In genomic region chr4:144949441-144950326, GRCm38 (mm10) we compare ENCODE assay signal across 8 mouse cellular contexts. TPM values are rescaled to one million over a fixed set of nuclear protein-coding genes. Genes with fewer than 3 reads are reported as not detected.
DNase-seq lines count a peak whose midpoint lies in the region; ATAC-seq and TF ChIP-seq lines count a peak whose summit lies in the region.

No protein-coding gene starts in this region.

- no peaks in the 10 kb centered on the region for H3K9me3 ChIP-seq in hindbrain, embryonic 13.5 days
- no peaks in the 10 kb centered on the region for H3K9me3 ChIP-seq in midbrain, embryonic 15.5 days

- H3K27ac ChIP-seq in gastrocnemius, adult 2 months = peak overlapping the region; percentile 92
- no peak overlapping the region for H3K27ac ChIP-seq in hindbrain, embryonic 13.5 days
- no peak overlapping the region for H3K27ac ChIP-seq in midbrain, embryonic 15.5 days

- no peaks in the 10 kb centered on the region for H3K27me3 ChIP-seq in hindbrain, embryonic 13.5 days
- no peaks in the 10 kb centered on the region for H3K27me3 ChIP-seq in midbrain, embryonic 15.5 days (replicated peaks)

- peak overlapping the region; percentile 41 for H3K4me3 ChIP-seq in gastrocnemius, adult 2 months
- H3K4me3 ChIP-seq in hindbrain, embryonic 13.5 days = no peak overlapping the region
- no peak overlapping the region for H3K4me3 ChIP-seq in midbrain, embryonic 15.5 days

- H3K36me3 ChIP-seq in hindbrain, embryonic 13.5 days = no peaks in the 10 kb centered on the region
- H3K36me3 ChIP-seq in midbrain, embryonic 15.5 days (replicated peaks) = no peaks in the 10 kb centered on the region

- peak; percentile 61 to 83 for DNase-seq in adrenal gland, adult (ENCODE audit: inconsistent age in 2 of 2, low spot score in 1 of 2)
- DNase-seq in cerebellum, adult 9-11 months = peak; percentile 56
- peak; percentile 82 for DNase-seq in gastrocnemius, adult 2 months
- DNase-seq in liver = peak; percentile 82
- DNase-seq in testis, postnatal 14 days (ENCODE audit: low spot score) = peak; percentile 58
- no peak for DNase-seq in thymus, postnatal 4 days

- TF ChIP-seq CTCF in gastrocnemius, adult 2 months (IDR thresholded peaks at IDR 0.05) = no peak

- 13% methylated on average over 9 of the region's 9 CpGs for WGBS in hindbrain, embryonic 13.5 days
- WGBS in midbrain, embryonic 15.5 days = 18% methylated on average over 9 of the region's 9 CpGs

- intact Hi-C loops in gastrocnemius, adult 2 months (cut with DNase I) = loop anchor here (2.0 to 5.0 kb wide), 4 partner anchors 19 to 77 kb away; no protein-coding TSS in a partner anchor

- H3K4me1 ChIP-seq in hindbrain, embryonic 13.5 days (replicated peaks) = peaks cover 13% of the 10 kb centered on the region
- H3K4me1 ChIP-seq in midbrain, embryonic 15.5 days = 0 out of 2 replicates have a peak, but pooled peaks cover 8% of the 10 kb centered on the region

- peak overlapping the region; percentile 19; the same call in 1 of the 2 replicates for H3K9ac ChIP-seq in hindbrain, embryonic 13.5 days
- no peak overlapping the region for H3K9ac ChIP-seq in midbrain, embryonic 15.5 days

- H3K4me2 ChIP-seq in hindbrain, embryonic 13.5 days = no peak overlapping the region
- H3K4me2 ChIP-seq in midbrain, embryonic 15.5 days = no peak overlapping the region

- ATAC-seq in hindbrain, embryonic 13.5 days (ENCODE audit: low FRiP score) = peak; percentile 70
- ATAC-seq in midbrain, embryonic 15.5 days (replicated peaks) = peak; percentile 43

RNA-seq across cellular contexts. Expression of gene Dhrs3, which starts 57.1 kb away (rescaled TPM):
- 10 to 100 TPM; 59.5 to 63.7 TPM for total RNA-seq in gastrocnemius, adult 2 months (2021)
- polyA plus RNA-seq in hindbrain, embryonic 13.5 days (2015; fragmentation: Nextera tagmentation; extraction: Ambion mirVana) = 34.9 and 41.9 TPM in 2 replicates
- polyA plus RNA-seq in midbrain, embryonic 15.5 days (2015; fragmentation: Nextera tagmentation; extraction: Ambion mirVana) = 35.6 and 41.3 TPM in 2 replicates
